Mouse (Mus musculus) midbrain, embryonic 10.5 days (tissue): ENCODE measurements at regions not wholly inside any gene's neighbourhood (a gene's known extent, or its start where the extent isn't known, plus 50 kb on each side); places are given as distances from the start of the nearest gene placed in this dataset.

Experiments
- DNase-seq: peaks from one replicate; pipeline ENCODE4 v3.0.0-alpha.2; 2017; ENCODE audit warnings: low spot score
- H3K27ac ChIP-seq: fragments of 300-500 bp; sonication (generic); replicated peaks from 2 replicates; pipeline ENCODE4 v1.5.1; 2016; ENCODE audit warnings: mild to moderate bottlenecking
- H3K27me3 ChIP-seq: fragments of 300-500 bp; sonication (generic); 2 replicates; pipeline ENCODE4 v1.6.1; 2016; ENCODE audit warnings: low read depth, mild to moderate bottlenecking; ENCODE audit not compliant: poor library complexity, severe bottlenecking
- H3K36me3 ChIP-seq: fragments of 300-500 bp; sonication (generic); 2 replicates; pipeline ENCODE4 v1.6.1; 2016; ENCODE audit warnings: mild to moderate bottlenecking, moderate library complexity
- H3K4me1 ChIP-seq: fragments of 300-500 bp; sonication (generic); 2 replicates; pipeline ENCODE4 v1.6.1; 2016
- H3K4me3 ChIP-seq: fragments of 300-500 bp; sonication (generic); 2 replicates; pipeline ENCODE4 v1.5.1; 2016; ENCODE audit warnings: mild to moderate bottlenecking, moderate library complexity
- H3K9me3 ChIP-seq: fragments of 300-500 bp; sonication (generic); replicated peaks from 2 replicates; pipeline ENCODE4 v1.6.1; 2016; ENCODE audit warnings: mild to moderate bottlenecking
- WGBS: fragments of 180-500 bp; shearing (Covaris S2); methylation state at CpG from one replicate; pipeline ENCODE4 v1.1.7; 2016; 5-methylcytosine and 5-hydroxymethylcytosine counted together

DNA sequence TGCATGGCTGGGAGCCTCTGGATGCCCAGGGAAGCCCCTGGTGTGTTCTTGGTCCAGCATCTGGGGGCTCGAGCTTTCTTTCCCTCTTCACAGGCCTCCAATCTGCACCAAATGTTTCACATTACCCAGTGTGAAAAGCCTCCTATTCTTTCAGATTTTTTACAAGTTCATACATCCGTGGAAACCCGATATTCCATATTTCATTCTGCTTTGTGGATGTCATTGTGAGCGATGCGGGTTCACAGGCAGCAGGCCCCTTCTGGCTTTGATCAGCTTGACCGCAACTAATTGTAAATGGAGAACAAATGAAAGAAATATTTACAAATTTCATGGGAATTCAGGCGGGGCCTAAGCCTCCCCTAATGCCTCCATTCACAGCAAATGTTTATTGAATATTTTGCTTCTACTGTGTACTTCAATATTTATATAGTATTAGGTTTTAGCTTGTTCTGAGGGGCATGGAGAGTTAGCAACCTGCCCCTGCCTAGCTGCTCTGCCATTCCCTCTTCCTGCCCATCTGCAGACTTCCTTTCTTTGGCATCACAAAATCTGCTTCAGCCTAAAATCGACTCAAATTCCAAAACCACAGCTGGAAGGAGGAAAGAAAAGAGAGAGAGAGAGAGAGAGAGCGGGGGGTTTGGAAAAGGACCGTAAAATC, 251.6 kb downstream of the Dmrt2 start:
- DNase-seq = no peak
- H3K4me3 ChIP-seq = no peak overlapping the region
- WGBS = 76% methylated on average over 10 of the region's 10 CpGs

GRCm38 (mm10) chr19:25924385-25924769, 252.2 kb downstream of the Dmrt2 start:
- Histone ChIP-seq H3K36me3 (no peaks in the 10 kb centered on the region), H3K9me3 (no peaks in the 10 kb centered on the region), H3K27me3 (no peaks in the 10 kb centered on the region), H3K4me1 (peaks cover 15% of the 10 kb centered on the region), H3K4me3 (no peak overlapping the region), H3K27ac (peak overlapping the region; percentile 49)
- no peak for DNase-seq
- 77% methylated on average over 5 of the region's 5 CpGs for WGBS

More for the DNA sequence above, 251.6 kb downstream of the Dmrt2 start:
- Histone ChIP-seq H3K9me3 (no peaks in the 10 kb centered on the region), H3K36me3 (no peaks in the 10 kb centered on the region), H3K27ac (peak overlapping the region; percentile 49), H3K27me3 (no peaks in the 10 kb centered on the region), H3K4me1 (peaks cover 15% of the 10 kb centered on the region)

- Histone ChIP-seq H3K4me3 (no peak overlapping the region), H3K36me3 (no peaks in the 10 kb centered on the region), H3K4me1 (peaks cover 15% of the 10 kb centered on the region), H3K27me3 (no peaks in the 10 kb centered on the region), H3K27ac (no peak overlapping the region), H3K9me3 (no peaks in the 10 kb centered on the region)
- 80% methylated on average over 9 of the region's 9 CpGs for WGBS
- DNase-seq = no peak
These were observed 255.0 kb downstream of the Dmrt2 start for GRCm38 (mm10) chr19:25927220-25927619.

GRCm38 (mm10) chr19:25937343-25937742, 265.1 kb downstream of the Dmrt2 start:
- Histone ChIP-seq H3K4me3 (no peak overlapping the region), H3K9me3 (no peaks in the 10 kb centered on the region), H3K27ac (no peak overlapping the region), H3K27me3 (no peaks in the 10 kb centered on the region), H3K36me3 (no peaks in the 10 kb centered on the region), H3K4me1 (no peaks in the 10 kb centered on the region)
- no peak for DNase-seq
- WGBS = 82% methylated on average over 9 of the region's 9 CpGs

DNA sequence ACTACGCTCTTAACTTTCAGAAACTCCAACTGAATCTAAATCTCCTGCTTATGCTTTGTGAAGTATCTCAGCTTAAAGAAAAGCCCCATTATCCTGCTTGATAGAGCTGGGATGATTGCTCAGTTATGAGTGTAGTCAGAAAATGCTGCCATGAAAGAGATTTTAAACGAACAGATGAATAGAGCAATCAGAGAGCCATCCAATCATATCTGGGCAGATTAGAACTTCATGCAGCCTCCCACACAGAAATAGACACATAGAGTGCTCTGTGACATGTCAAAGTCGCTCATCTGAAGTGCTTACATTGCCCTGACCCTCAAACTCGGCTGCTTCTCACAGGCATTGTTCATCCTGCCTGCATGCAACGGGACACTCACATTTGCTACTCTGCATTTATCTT, 299.0 kb downstream of the Dmrt2 start:
- H3K4me1 ChIP-seq = no peaks in the 10 kb centered on the region
- H3K27me3 ChIP-seq = no peaks in the 10 kb centered on the region
- DNase-seq = no peak
- no peaks in the 10 kb centered on the region for H3K9me3 ChIP-seq
- no peaks in the 10 kb centered on the region for H3K36me3 ChIP-seq
- H3K4me3 ChIP-seq = no peak overlapping the region
- 76% methylated on average over 5 of the region's 5 CpGs for WGBS
- no peak overlapping the region for H3K27ac ChIP-seq

- H3K4me3 ChIP-seq = no peak overlapping the region
- no peaks in the 10 kb centered on the region for H3K9me3 ChIP-seq
- no peaks in the 10 kb centered on the region for H3K4me1 ChIP-seq
- no peaks in the 10 kb centered on the region for H3K27me3 ChIP-seq
- H3K27ac ChIP-seq = no peak overlapping the region
- no peaks in the 10 kb centered on the region for H3K36me3 ChIP-seq
- no peak for DNase-seq
These were observed 303.0 kb downstream of the Dmrt2 start for GRCm38 (mm10) chr19:25975202-25975601.

DNA sequence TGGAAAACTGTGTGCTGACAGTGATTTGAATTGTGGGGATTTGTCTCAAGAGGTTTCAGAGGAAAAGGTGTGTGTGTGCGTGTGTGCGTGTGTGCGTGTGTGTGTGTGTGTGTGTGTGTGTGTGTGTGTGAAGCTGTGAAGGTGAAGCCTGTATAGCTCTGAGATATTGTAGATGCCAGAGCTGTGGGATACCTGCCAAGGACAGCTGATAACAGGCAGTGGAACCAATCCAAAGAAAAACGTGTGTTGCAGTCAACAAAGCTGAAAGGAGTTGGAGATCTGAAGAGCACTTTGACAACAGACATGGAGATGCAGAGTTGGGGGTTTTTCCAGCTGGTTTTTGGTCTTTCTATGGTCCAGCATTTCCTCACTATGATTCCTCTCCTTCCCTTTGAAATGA, 308.1 kb downstream of the Dmrt2 start:
- no peaks in the 10 kb centered on the region for H3K9me3 ChIP-seq
- DNase-seq = no peak
- no peaks in the 10 kb centered on the region for H3K4me1 ChIP-seq
- H3K36me3 ChIP-seq = no peaks in the 10 kb centered on the region
- 76% methylated on average over 4 of the region's 4 CpGs for WGBS
- H3K27ac ChIP-seq = no peak overlapping the region
- H3K27me3 ChIP-seq = no peaks in the 10 kb centered on the region
- H3K4me3 ChIP-seq = no peak overlapping the region

DNA sequence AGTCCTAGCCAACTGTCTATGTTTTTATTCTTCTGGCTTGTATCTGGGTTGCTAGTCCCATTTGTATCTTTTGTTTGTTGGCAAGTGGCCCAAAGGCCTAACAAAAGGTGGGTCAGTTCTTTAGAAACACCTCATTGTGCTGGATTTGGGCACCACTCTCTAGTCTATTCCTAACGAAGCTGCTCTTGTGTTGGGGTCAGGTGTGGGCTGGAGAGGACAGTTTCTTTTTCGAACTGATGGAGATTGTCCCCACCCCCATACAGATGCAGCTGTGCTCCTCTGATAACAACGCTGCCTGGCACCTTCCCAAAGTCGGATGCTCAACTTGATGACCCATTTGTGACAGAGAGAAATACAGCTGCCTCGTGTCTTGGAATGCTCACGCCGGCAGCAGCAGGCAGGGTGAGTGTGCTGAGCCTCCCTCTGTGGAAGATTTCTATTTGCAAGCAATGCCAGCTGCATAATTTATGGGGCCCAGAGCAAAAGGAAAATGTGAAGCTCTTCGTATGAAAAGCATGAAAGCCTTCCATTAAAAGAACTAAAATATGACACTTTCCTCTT, 342.5 kb downstream of the Dmrt2 start:
- no peaks in the 10 kb centered on the region for H3K27me3 ChIP-seq

GRCm38 (mm10) chr19:26021141-26021540, 348.9 kb downstream of the Dmrt2 start:
- WGBS = 79% methylated on average over 7 of the region's 7 CpGs
- no peaks in the 10 kb centered on the region for H3K4me1 ChIP-seq
- H3K36me3 ChIP-seq = no peaks in the 10 kb centered on the region
- H3K27me3 ChIP-seq = no peaks in the 10 kb centered on the region
- H3K9me3 ChIP-seq = no peaks in the 10 kb centered on the region
- H3K27ac ChIP-seq = no peak overlapping the region
- H3K4me3 ChIP-seq = no peak overlapping the region
- DNase-seq = no peak

More for the DNA sequence above, 342.5 kb downstream of the Dmrt2 start:
- no peaks in the 10 kb centered on the region for H3K9me3 ChIP-seq
- no peak overlapping the region for H3K4me3 ChIP-seq
- no peak for DNase-seq
- no peak overlapping the region for H3K27ac ChIP-seq
- peaks cover 5% of the 10 kb centered on the region; the same call in 1 of the 2 replicates for H3K4me1 ChIP-seq
- H3K36me3 ChIP-seq = no peaks in the 10 kb centered on the region
- 70% methylated on average over 8 of the region's 8 CpGs for WGBS

DNA sequence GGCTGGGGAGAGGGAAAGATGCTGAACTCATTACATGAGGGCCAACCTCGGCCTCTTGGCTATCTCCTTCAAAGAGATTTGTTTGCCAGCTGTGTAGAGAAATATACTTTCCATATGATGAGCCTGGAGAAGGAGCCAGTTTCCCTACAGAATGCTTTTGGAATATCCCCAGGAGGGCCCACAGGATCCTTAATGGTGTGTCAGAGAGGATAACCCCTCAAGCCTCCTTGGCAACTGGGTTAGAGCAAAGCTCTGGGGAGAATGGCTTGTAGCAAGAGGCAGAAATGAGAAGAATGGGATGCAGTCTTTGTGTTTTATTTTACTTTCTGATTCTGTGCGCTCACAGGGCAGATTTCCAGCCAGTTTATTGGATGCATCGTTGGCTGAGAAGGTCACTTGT, 353.9 kb downstream of the Dmrt2 start:
- Histone ChIP-seq H3K36me3 (no peaks in the 10 kb centered on the region), H3K27ac (no peak overlapping the region), H3K4me1 (no peaks in the 10 kb centered on the region), H3K9me3 (no peaks in the 10 kb centered on the region), H3K27me3 (no peaks in the 10 kb centered on the region), H3K4me3 (no peak overlapping the region)
- no peak for DNase-seq
- WGBS = 83% methylated on average over 3 of the region's 3 CpGs

- Histone ChIP-seq H3K36me3 (no peaks in the 10 kb centered on the region), H3K27me3 (no peaks in the 10 kb centered on the region), H3K9me3 (no peaks in the 10 kb centered on the region), H3K4me1 (0 out of 2 replicates have a peak, but pooled peaks cover 3% of the 10 kb centered on the region), H3K4me3 (no peak overlapping the region), H3K27ac (no peak overlapping the region)
- WGBS = 15% methylated on average over 7 of the region's 7 CpGs
- DNase-seq = peak; percentile 66
These were observed 365.1 kb downstream of the Dmrt2 start for GRCm38 (mm10) chr19:26037270-26037669.

- WGBS = 21% methylated on average over 9 of the region's 9 CpGs
- no peak overlapping the region; the same call in 1 of the 2 replicates for H3K27ac ChIP-seq
- DNase-seq = no peak
These were observed 379.4 kb downstream of the Dmrt2 start for GRCm38 (mm10) chr19:26051478-26052215.

DNA sequence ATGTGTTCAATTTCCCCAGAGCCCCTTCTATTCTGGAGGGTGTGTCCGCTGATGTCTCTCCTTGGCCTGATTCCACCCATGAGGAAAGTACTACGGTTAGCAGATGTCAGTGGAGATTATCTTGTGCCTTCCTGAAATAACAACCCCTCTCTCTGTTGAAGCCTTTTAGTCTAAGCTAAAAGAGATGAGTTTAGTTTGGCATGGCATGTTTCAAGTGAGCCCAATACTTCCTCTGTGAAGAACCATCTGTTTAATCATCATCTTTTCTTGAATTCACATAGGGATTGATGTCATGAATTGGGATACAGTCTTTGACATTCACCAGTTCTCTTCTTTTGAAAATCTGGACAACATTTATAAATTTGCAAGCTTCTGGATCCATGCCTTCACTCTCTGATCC, 387.5 kb downstream of the Dmrt2 start:
- H3K4me1 ChIP-seq = no peaks in the 10 kb centered on the region

More at GRCm38 (mm10) chr19:26051478-26052215, 379.4 kb downstream of the Dmrt2 start:
- no peaks in the 10 kb centered on the region for H3K9me3 ChIP-seq
- H3K36me3 ChIP-seq = no peaks in the 10 kb centered on the region
- H3K4me3 ChIP-seq = no peak overlapping the region
- H3K27me3 ChIP-seq = peaks cover 25% of the 10 kb centered on the region; the same call in 1 of the 2 replicates
- H3K4me1 ChIP-seq = peaks cover 13% of the 10 kb centered on the region

More for the DNA sequence above, 387.5 kb downstream of the Dmrt2 start:
- Histone ChIP-seq H3K27ac (no peak overlapping the region), H3K4me3 (no peak overlapping the region), H3K36me3 (no peaks in the 10 kb centered on the region), H3K9me3 (no peaks in the 10 kb centered on the region), H3K27me3 (no peaks in the 10 kb centered on the region)
- no peak for DNase-seq
- WGBS = 92% methylated on average over 2 of the region's 2 CpGs
